Mouse (Mus musculus) mature B cell (primary cell): ENCODE measurements around the gene Itga6.

Experiments used
- in situ Hi-C: fragments of 300-500 bp; cut with MboI; formaldehyde crosslinking; loops from 2 replicates; pipeline ENCODE4 v1.14.3; 2019

Itga6 gene

DNA sequence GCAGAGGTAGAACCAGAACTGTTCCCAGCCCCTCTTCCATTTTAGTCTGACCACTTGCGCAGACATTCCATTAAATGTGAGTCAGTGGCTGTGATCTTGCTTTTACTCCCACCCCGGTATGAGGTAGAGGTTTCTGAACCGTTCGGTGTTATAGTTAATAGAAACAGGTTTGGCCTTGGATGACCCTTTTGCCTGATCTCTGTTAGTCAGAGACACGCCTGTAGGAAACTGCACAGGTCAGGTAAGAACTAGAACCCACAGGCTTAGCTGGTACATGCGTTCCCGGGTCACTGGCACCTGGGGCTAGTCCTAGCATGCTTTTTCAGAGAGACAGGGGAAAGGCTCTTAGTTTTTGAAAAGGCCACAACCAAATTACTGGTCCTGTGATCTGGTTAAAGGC is 59.7 kb downstream of the Itga6 start:
- in situ Hi-C loops: no loop called here

DNA sequence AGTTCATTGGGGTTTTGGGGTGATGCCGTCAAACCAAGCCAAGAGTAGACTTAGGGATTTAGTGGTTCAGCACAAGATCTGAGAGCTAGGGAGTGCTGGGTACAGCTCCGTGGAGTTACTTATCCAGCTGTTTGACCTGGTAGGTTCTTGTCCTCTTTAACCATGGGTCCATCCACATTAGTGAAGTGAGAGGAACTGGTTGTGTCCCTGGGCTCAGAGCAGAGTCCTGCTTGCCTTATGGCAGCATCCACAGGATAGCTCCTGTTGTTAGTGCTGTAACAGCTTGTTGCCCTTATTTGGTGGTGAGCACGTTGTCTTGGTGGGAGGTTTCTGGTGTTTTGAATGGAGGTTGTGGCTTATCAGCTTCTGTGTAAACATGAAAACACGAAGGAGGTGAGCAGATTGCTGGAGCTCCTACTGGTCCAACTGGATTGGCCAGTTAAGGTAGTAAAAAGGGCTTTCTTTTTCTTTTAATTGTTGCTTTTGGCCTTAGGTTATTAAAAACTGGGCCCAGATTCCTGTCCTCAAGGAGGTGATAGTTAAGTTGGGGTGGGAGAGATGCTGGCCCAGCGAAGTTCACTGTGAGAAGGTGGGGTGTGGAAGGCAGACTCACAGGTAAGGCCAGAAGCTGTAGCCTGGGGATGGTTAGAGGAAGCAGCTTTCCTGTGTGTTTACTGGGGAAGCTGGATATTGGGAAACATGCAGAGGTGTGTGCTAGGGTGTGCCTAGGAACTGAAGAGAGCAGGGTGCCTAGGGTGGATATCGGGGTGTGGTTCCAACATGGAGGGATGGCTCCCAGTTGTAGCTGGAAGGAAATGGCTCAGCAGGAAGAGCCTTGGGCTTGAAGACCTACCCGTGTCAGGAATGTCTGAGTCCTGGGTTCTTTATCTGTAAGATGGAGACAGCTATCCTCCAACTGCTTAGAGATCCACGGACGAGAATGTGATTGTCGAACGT is 60.5 kb downstream of the Itga6 start:
- in situ Hi-C loops: no loop called here

DNA sequence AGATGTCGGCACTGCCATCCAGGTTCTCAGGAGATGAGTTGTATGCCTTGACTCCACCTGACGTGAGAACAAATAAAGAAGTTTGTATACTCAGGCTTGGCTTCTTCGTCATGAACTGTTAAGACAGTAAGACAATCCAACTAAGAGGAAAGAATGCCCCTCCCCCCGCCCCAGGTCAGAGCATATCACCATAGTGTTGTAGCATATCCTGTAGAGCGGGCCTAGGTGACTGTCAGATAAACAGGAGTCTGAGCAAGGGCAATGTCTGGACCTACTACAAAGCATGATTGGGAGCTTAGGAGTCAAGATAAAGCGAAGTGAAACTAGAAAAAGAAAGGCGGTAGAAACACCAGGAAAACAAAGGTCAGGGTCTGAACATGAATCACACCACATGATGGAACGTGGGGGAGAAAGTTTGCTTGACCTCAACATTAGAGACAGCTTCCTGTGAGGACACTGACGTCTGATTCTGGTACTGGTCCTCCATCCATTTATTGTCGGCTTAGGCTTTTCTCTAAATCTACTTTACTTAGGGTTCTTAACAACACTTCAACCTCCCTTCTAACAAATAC is 64.0 kb downstream of the Itga6 start:
- in situ Hi-C loops: no loop called here

DNA sequence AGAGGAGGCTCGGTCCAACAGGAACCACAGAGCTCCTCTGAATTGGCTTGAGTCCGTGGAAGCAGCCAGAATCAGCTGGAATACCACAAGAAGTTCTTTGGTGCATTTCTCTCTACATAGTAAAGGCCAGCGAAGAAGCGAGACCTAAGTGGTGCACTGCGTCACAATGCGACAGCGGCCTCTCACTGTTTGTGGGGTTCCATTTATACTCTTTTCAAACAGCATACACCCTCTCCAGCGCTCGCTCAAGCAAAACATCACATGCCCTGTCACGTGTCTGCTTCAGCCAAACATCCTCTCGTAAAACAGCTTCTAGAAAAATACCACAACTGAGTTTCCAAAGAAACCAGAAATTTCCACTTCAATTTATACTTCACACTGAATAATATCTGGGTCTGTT is 64.6 kb downstream of the Itga6 start:
- in situ Hi-C loops: no loop called here

DNA sequence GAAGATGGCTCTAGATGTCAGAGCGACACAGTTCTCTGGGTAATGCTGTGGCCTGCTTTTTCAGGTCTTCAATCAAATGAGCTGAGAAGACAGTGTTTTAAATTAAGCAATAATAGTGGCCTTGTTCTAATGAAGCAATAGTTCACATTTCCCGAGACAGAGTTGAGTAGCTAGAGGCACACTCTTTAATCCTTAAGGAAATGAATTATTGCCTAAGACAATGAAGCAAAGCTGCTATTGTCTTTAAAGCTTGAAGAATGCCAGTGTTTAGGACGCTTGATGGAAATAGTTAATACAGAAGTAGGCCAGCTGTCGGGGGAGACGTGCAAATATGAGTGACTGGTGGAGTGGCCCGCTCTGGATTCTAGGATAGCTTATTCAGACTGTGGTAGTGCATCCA is 65.5 kb downstream of the Itga6 start:
- in situ Hi-C loops: no loop called here

DNA sequence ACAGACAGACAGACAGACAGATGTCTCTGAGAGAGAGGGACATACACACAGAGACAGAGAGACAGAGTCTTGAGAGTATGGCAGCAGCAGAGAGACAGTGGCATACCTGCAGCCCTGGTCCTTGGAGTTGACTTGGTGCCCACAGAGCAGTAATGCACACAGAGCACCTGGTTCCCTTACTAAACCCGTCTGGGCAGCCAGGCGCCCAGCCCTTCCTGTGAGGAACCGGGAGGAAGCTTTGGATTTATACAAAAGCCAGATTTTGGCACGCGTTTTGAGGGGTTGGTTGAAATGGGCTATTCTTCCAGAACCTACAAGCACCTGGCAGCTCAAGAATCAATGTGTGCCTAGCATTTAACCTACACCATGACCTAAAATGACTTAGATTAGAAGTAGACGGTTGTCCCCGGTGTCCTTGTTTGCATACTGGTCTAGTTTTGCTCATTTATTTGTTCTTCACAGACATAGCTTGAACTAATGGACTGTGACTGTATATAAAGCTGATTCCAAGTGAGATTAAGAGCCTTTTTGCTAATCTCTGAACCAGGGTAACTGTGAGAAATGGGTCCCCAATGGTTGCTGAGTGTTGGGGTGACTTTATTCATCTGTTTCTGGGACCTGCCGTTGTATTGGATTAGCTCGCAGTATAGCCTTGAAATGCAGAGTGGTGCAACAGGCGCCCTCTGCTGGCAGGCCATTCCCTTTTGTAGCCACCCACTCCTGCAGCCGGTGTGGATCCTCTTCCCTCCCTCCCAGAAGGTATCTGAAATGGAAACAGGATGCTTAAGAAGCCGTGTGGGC is 67.0 kb downstream of the Itga6 start:
- in situ Hi-C loops: no loop called here

DNA sequence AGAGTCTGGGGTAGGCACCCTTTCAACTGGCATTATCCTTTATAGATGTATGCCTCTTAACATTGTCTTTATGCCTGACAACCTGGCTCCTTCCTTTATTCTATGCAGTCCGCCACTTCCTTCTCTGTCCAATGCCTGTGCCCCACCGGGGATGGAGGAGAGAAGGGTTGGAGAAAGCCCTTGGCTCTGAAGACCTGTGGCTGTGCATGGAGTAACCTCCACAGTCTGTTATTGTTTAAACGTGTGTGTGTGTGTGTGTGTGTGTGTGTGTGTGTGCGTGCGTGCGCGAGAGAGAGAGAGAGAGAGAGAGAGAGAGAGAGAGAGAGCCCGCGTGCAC is 67.6 kb downstream of the Itga6 start:
- in situ Hi-C loops: no loop called here

DNA sequence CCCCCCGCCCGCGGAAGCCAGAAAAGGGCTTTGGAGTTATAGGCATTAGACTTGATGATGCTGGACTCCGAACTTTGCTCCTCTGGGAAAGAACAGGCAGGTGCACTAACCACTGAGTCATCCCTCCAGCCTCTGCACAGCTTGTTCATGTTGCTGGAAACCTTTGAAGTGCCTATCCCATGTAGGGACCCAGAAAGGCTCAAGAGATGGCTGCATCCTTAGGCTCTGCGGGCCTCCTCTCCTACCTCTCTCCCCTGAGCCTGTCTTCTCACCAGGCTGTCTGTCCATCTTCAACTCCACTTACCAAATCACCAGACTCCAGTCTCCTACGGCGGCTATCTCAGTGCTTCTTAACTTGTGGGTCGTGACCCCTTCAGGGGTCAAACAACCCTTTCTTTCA is 68.0 kb downstream of the Itga6 start:
- in situ Hi-C loops: no loop called here

DNA sequence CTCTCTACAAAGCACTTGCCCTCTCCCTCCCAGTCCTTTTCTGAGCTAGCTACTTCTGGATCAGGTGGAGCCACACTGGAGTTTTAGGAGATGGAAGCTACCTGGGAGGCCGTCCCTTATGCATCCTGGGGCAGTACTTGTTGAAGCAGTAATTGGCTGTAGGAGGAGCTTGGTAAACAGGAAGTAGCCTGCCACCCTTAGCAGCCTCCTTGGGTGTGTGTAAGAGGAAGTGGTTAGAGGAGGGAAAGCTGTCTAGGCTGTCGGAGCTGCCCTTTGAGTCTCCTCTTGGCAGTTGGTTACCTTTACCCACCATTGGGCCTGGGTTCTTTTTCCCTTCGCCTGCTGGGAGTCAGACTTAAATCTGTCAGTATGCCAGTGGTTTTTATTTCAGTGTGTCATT is 68.6 kb downstream of the Itga6 start:
- in situ Hi-C loops: no loop called here

DNA sequence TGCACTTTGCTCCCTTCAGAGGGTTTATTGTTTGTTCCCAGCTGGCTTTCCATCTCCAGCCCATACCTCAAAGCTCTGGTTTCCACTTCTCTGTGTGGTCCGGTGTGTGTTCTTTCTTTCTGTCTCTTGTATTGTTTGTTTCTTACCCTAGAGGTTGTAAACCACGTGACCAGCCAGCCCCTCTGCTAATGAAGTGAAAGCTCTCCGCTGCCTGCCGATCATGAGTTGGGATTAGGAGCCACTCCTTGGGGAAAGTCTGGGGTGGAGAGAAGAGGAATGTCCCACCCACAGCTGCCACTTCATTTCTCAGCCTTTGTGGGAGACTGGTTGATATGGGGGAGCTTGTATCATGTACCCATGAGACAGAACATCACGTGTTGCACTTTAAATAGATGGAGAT is 69.9 kb downstream of the Itga6 start:
- in situ Hi-C loops: no loop called here

DNA sequence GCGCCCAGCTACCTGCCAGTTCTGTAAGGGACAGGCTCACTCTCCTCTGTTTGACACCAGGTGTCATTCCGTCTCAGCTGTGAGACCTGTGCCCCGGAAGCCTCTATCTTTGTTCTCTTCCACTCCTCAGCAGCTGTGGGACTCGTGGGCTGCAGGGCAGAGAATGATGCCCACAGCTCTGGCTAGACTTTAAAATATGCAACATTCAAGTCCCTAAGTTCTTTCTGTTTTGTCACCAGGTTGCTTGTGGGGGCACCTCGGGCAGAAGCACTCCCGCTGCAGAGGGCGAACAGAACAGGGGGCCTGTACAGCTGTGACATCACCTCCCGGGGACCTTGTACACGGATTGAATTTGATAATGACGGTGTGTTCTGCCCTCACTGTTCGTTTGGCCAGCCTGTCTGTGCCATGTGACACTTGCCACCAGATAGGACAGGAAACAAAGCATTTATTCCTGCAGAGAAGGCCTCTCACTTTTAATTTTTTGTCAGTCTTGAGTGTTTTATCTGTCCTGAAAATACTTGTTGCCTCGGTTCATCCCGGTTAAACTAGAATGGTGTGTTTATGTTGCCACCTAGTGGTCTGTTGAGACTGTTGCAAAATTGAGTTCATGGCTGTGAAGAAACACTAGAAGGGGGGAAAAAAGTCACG is 71.1 kb downstream of the Itga6 start:
- in situ Hi-C loops: no loop called here

DNA sequence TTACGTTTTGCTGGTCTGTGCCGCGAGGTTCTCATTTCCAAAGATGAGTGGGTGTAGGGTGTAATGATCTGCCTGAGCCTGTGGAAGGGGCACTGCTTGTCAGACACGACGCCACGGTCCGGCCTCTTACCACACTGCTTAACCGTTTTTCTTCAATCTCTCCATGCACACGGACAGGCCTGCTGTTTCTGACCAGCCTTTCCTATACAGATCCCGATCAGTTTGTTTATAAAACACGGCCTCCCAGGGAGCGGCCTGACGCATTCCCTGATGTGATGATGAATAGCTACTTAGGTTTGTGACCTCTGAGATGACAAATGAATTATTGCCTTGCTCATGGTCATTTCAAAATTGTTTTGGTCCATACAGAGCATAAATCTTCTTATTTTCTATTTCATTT is 78.7 kb downstream of the Itga6 start:
- in situ Hi-C loops: loop anchor here (10.0 kb wide), 1 partner anchor 229 kb away; no protein-coding TSS in a partner anchor

DNA sequence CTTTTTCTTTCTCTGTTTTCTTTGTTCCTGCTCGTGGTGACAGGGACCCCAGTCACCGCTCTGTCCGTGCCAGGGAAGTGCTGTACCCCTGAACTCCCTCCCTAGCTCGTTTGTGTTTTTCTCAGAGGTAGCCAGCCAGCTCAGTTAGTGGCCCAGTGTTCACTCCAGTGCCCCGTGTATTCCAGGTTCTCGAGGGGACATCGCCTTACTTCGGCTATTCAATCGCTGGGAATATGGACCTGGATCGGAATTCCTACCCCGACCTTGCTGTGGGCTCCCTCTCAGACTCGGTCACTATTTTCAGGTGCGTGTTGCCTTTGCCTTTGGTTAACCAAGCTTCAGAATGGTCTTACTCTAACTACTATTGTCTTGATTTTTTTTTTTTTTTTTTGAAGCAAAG is 82.3 kb downstream of the Itga6 start:
- in situ Hi-C loops: loop anchor here (10.0 kb wide), 1 partner anchor 233 kb away; no protein-coding TSS in a partner anchor

DNA sequence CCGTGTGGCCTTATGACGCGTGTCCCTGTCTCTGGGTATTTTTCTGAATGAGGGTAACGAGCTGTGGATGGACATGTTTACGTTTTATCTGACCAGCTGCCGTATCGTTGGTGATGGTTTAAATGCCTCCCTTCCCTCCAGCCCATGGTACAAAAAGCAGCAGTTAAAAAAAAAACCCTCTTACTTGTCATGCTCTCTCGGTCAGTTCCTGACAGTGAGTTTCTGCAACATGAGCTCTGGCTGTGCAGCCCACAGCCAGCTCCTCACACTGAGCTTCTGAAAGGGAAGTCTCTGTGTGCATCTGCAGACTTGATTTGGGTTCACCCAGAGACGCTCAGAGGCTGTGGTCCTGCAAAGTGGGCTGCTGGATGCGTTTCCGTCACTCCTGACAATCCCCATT is 83.5 kb downstream of the Itga6 start:
- in situ Hi-C loops: loop anchor here (10.0 kb wide), 1 partner anchor 234 kb away; no protein-coding TSS in a partner anchor

DNA sequence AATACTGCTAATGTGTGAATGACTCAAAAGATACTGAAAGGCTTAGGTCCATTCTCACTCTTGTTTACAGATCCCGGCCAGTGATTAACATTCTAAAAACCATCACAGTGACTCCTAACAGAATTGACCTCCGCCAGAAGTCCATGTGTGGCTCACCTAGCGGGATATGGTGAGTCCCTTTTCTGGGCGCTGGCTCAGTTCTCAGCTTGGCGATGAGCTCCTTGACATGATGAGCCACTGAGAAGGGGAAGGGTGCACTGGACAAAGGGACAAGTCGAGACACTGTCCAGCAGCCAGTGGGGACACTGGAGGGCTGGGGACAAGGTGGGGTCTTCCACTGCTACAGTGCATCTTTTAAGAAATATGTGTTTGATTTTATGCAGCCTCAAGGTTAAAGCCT is 88.2 kb downstream of the Itga6 start:
- in situ Hi-C loops: no loop called here

DNA sequence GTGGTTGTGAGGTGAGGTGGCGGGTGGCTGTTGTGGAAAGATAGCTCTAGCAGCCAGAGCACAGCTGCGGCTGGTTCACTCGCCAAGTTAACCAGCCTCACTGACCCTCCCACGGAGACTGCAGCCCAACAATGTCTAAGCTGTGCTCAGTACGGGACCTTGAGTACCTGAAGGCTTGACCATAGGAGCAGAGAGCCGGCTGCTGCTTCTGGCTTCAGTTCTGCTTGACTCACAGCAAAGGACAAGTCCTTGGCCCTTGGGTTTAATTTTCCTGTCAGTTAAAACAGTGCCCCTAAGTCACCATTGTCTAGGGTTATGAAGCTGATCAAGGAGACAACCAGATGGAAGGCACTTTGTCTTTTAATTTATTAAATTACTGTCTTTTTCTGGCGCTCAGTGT is 89.0 kb downstream of the Itga6 start:
- in situ Hi-C loops: no loop called here

DNA sequence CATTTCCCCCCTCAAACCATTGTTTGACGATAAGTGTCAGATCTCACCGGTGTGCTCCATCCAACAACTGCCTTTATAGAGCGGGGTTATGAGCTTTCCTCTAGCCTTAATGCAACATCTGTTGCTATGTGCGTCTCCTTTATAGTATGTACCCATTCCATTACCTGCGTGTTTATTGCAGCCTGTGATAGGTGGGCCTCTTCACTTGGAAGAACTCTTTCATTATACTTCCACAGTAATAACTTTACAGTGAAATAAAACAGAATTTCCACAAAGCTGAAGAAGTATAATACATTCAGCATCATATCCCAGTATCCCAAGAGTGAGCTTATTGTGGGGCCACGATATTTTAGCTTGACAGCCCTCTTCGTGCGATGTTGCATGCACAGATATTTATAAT is 90.1 kb downstream of the Itga6 start:
- in situ Hi-C loops: no loop called here

DNA sequence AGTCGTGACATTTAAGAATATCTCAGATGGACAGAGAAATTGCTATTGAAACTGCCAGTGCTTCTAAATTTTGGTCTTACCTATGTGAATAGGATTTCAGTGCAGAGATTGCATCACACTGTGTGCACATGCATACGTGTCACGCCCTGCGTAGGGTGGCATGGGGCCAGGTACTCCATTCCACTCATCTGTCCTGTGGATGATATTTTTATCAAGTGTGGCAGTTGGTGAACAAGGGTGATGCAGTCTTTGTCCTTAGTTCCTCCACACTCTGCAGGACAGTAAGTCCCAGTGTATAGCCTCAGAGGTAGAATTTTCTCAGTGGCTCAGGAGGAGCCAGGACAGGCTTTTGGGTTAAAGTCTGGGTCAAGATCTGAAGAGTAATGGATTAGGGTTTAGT is 90.8 kb downstream of the Itga6 start:
- in situ Hi-C loops: no loop called here

DNA sequence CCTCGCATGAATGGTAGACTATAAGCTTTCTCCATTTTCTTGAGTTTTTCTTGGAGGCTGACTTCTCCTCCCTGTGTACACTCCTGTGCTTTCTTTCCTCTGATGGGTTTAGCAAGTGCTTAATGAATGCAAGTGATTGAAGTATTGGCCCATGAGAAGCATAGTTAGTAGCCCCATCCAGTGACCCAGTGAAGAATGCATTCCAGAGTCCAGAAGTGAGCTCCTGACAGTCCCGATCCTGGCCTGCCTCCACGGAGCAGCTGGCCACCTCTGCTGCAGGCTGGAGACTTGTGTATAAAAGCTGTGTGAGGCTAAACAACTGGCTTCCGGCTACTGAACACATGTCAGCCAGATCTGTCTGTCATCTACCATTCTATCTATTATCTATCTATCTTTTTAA is 91.8 kb downstream of the Itga6 start:
- in situ Hi-C loops: no loop called here

DNA sequence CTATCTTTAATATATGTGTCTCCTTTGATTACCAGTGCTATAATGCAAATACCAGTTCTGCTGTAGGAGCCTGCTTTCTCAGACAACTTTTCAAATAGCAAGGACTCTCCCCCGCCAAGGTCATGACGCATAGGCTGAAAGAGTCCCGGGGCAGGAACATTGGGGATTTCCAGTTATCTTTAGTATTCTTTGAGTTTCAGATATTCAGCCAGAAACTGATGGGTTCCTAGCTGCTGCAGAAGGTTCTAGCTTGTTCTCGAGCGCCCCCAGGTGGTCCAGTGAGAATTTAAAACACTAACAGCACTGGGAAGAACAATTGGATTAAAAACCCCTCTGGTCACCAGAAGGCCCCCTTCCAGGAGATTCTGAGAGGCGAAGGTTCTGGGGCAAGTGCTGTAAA is 92.4 kb downstream of the Itga6 start:
- in situ Hi-C loops: no loop called here

DNA sequence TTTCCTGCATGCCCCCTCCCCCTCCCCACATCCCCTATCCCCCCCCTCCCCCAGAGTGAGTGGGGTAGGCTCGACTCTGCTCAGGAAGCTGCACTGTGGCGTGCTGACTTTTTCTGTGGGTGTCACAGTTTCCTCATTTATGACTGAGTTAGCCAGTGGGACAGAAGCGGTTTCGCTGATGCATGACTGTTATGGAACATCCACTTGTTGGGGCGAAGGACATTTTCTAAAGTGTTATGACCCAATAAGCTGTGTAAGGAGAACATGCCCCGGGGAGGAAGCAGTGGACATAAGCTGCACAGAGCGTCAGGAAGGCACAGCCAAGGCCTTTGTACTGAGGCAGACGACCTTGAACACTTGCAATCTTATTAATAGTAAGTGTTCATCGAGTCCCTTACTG is 97.9 kb downstream of the Itga6 start:
- in situ Hi-C loops: no loop called here

DNA sequence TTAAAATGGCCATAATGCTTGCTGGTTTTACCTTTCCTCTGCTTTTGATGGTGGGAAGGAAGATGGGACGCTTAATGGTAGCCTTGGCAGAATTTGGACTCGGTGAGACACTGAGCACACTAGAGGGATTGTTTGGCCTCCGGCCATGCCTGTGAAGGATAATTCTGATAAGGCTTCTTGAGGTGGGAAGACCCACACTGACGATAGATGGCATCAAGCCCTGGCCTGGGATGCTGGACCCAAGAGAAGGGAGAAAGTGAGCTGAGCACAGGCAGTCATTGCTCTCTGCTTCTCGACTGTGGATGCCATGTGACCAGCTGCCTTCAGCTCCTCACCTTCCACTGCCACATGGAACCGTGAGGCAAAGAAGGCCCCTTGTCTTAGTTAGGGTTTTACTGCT is 99.5 kb downstream of the Itga6 start:
- in situ Hi-C loops: no loop called here
